Mouse (Mus musculus) telencephalon, adult 2 months (tissue): Measurements from ENCODE around the gene Mmel1.
A peak's percentile ranks its signal among the peaks of the same experiment; 100 is the strongest.

Source experiments
- DNase-seq: peaks from one replicate; pipeline ENCODE4 v3.0.0-alpha.2; 2011; ENCODE audit warnings: low read depth, low spot score

Mmel1 gene

DNA sequence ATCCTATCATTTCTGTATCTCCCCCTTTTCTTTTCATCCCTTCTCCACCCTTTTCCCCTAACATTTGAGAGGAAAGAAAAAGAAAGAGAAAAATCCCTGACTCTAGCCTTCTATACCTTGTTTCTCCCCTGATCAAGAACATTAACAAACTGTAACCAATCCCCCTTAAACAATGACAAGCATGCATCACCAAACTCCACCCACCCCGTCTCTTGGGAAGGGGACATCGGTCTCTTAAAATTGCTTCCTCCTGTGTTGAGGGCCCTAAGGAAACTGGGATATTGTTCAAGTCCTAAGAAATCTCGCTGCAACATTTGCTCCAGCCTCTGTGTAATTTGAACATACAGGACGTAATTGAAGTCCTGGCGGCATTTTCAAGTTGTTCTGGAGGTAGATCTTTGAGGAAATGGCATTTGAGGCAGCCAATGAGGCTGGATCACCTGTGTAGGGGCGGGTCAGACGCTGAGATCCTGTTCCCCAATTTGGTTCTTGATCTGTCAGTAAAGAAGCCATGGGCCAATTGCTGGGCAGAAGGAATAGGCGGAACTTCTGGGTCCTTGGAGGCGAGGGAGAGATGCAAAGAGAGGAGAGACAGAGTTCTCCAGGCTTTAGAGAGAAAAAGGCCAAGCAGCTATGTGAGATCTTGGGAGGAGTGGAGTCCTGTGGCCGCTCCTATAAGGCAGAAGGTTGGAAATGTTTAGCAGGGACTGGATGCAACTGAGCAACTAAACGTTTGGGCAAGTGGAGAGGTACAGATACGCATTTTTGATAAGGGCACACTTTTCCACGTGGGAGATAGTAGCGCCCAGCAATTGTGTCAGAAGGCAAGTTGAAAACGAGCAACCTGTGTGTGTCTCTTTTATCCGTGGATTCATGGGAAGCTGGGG, 35.0 kb downstream of the Mmel1 start:
- DNase-seq: peak; percentile 86

DNA sequence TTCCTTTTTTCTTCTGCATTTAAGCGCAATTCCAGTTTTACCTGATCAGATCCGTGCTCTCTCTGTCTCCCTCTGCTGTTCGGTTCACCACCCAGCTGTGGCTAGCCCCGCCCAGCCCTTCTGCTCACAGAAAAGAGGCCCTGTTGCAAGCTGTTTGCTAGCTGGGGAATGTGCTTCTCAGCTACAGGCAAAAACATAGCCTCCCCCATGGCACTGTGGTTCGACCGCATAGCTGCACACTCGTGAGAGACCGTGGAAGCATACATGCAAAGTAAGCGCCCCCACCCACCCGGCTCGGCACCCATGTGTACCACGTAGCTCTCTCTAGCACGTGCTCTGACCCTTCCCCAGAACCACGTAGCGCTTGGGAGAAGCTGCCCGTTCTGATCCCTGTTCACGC, 38.4 kb downstream of the Mmel1 start:
- DNase-seq: peak; percentile 64

DNA sequence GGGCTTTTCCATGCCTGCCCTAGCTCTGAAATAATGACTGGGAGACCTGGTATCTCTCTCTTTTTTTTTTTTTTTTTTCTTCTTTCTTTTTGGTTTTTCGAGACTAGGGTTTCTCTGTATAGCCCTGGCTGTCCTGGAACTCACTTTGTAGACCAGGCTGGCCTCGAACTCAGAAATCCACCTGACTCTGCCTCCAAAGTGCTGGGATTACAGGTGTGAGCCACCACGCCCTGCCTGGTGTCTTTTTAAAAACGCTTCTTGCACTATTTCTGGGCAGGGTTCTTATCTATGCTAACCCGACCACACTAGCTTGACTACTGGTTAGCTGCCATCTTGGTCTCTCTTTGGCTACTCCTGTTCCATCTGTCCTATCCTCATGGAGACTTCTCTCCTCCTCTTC, 39.1 kb downstream of the Mmel1 start:
- DNase-seq: no peak

DNA sequence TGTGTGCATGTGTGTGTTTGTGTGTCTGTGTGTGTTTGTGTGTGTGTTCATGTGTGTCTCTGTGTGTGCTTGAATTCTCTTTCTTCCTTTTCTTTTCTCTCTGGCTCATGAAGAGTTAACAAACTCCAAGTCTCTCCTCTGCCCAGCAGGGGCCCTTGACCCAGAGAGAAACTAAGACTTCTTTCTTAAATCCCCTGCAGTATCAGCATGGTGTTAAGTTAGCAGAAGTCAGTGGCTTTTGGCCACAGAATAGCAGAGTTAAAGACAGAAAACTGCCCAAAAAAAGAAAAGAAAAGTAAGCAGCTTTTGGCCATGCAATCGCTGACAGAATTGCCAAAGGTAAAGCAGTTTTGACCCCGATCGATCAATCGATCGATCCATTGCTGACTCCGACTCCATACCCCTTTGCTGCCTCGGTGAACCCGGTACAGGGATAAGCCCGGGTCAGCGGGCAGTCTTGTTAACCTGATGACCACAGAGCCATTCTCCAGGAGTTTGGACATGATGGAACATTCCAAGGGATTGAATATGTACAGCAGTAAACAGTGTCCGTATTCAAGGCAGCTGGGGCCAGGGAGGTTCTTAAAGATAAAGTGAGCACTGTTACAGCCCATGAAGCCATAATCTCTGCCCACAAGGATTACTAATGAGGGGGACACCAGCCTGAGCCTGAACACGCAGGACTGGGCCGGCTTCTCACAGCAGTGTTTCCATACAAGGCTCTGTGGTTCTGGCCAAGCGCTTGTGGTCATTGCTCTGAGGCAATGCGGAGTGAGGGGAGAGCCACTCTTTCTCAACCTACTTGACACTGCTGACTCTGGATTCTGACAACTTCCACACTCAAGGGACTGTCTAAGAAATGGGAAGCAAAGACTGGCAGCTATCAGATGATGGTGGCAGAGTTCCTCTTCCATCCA, 41.5 kb downstream of the Mmel1 start:
- no peak for DNase-seq

DNA sequence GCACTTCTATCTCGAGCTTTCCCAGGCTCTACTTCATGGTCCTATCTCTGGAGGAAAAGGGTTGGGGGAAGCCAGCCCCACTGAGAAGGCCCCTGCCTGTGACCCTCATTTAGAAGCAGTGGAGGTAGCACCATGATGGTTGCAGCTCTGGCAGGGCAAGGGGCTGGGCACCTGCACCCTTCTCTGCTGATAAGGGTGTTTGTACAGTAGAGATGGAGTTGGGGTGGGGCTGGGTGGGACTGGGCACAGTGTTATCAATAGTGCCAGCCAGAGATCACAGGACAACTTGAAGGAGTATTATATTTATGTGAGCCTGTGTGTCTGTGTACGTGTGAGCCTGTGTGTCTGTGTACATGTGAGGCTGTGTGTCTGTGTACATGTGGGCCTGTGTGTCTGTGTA, 42.3 kb downstream of the Mmel1 start:
- no peak for DNase-seq

DNA sequence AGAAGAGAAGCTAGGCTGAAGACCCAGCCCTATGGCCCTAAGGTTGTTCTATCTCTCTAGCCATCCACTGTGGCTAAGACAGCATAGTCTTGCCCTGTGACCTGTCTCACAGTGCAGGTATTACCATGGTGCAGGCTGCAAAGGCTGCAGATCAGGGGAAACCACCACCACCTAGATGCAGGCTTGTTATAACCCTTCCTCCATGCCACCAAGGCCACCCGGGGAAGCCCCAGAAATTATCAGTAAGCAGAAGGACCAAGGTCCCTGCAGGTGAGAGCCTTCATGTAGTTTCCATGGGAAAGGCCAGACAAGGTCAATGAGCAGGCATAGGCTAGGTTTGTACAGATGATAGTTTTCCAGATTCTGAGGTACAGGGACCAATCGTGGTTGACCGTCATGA, 44.5 kb downstream of the Mmel1 start:
- no peak for DNase-seq

DNA sequence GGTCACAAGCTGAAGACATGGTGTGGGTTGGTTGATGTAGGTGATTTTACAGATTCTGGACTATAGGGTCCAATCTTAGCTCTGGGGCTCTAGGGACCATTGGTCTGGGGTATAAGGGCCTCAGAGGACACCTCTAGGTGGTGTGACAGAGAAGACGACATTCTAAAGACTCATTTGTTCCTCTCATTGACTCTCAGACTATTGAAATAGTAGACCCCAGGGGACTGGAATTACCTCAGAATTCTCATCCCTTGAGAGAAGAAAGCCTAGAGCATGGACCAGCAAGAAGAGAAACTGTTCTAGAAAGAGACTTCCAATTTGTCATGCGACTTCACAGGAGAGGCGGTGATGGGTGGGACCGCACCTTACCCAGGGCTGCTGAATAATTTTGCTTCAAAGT, 44.9 kb downstream of the Mmel1 start:
- DNase-seq: no peak

DNA sequence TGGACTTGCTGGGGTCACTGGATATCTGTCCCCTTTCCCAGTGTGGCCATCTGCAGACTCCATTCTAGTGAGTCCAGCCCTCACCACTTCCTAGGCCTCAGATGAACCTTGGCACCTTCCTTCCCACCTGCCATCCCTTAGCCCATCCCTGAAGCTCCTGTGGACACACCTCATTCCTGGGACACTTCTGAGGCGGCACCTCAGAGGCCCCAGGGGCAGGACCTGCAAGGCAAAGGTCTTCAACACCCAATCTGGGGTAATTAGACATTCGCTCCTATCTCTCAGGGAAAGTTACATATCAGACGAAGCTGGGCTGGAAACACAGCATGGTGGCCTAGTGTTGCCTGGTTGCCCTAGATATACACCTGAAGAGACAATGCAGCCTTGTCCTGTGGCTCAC, 45.3 kb downstream of the Mmel1 start:
- no peak for DNase-seq

DNA sequence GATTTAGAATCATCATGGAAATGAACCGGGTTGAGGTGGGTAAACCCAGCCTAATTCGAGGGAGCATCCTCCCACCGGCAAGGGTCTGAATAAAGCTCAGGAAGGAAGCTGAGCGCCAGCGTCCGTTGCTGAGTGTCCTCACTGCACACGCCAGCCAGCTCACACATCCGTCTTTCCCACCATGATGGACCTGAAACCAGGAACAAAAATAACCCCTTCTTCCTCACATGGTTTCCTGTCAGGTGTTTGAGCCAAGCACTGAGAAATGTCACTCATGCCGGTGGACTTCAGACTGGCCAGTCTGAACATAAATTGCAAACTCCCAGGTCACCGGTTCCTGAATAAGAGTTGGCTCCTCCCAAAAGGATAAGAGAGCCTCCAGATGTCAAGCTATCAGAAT, 45.9 kb downstream of the Mmel1 start:
- no peak for DNase-seq

DNA sequence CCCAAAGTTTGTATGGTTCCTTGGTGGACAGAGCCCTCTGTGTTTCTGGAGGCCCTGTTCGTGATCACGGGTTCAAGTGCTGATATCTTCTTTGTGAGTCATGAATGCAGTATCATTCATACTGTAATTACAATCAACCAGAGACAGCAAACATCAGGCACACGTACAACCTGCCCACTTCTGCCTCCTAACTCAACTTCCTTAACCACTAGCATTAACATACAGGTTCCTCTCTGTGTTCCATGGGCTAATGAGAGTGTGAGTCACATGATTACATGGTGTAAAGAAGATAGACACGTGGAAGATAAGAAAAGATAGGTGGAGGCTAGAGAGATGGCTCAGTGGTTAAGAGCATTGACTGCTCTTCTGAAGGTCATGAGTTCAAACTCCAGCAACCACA, 47.3 kb downstream of the Mmel1 start:
- no peak for DNase-seq

DNA sequence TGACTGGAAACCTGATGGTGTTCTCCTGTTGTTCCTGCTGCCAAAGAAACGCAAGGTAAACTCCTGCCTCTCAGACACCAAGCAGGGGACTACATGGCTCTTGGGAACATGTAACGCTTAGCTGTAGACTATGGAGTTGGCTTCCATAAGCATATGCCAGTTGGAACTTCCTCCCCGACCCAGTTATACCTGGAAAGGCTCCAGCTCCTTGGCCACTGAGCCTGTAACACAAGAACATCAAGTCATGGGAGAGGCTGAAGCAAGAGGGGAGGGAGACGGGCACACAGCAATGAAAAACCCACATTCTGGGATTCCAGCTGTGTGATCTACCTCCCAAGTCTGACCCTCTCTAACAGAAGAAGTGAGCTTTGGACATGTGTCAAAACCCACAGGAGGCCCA, 52.9 kb downstream of the Mmel1 start:
- no peak for DNase-seq

DNA sequence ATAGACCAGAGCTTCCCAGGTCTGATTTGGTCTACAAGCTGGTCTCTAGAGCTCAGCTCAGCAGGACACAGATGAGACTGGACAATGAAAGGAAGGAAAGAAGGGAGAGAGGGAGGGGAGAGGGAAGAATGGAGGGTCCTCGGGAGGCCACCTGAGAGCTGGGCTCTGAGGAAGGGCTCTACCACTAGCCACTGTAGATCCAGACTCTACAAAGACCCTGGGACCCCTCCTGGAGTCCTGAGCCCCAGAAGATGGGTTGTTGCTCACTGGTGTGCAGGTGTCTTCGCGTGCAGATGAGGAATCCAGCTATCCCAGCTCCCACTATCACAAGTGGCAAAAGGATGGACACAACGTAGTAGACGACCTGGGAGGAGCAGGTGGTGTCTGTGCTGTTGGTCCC, 53.5 kb downstream of the Mmel1 start:
- no peak for DNase-seq

DNA sequence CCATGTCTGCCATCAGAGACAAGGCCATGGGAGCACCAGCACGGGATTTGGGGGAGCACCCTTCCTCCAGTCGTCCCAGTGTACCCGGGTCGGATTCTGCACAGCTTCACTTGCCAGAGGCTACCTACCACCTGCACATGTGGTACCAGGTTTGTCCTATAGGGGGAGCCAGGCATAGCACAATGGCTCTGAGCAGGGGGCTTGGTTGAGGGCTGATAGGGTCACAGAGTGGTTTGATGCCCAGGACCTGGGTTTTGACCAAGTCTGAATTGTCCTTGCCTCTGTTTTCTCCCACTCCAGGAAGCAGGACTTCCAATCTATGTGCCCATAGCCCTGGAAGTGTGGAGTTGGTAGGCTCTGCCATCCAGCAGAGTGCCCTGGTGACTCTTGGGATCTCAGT, 56.0 kb downstream of the Mmel1 start:
- DNase-seq: no peak

DNA sequence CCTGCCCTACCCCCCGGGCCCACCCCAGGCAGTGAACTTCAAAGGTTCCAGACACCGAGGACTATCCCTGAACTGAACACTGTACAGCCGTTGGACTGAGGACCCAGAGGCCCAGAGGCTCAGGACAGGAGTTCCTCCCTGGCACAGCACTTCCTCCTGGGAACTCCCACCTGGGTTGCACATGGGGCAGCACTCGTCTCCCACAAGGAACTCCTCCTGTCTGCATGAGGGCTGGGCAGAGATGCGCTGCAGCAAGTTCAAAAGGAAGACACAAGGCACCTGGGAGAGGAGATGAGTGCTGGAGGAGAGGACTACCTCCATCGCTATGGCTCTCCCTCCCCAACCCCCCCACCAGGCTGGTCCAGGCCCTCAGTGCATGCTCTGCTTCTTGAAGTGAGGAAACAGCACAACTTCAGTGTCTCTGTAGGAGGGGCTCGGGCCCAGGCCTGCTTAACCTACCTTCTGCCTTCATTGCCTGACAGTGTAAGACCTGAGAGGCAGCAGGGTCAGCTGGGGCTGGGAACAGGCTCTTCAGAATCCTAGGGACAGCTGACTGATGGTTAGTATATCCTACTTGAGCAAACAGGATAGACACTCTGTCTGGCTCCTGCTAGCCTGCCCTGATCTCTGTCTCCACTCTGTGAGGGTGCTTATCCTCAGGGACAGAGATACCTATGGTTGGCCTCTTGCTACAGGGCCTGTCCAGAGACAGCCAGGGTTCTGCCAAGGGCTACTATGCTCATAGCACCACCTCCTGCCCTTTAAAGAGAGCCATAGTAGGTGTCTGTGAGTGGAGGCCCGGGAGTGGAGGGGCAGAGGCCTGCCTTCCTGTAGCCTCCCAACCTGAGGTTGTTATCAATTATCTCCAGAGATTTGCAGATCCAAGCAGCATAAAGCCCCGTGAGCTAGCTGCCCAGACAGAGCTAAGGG, 57.8 kb downstream of the Mmel1 start:
- DNase-seq: no peak

DNA sequence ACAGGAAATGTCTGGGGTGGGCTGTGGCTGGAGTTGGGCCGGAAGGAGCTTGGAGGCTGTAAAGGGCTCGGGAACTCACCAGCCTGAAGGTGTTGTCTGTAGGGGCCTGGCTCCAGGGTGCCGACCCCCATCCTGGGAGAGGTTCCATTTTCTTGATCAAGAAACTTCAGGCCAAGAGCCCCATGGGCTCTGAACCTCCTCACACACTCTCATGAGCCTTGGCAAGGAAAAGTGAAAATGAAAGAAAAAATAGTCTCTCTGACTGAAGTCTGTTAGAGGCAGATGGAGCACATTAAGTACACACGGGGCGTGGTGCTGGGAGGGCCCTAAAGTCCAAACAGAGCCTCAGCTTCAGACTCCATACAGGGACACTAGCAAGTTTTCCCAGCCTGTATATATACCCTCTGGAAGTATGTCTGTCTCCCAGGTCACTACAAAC, 58.5 kb downstream of the Mmel1 start:
- DNase-seq: no peak

DNA sequence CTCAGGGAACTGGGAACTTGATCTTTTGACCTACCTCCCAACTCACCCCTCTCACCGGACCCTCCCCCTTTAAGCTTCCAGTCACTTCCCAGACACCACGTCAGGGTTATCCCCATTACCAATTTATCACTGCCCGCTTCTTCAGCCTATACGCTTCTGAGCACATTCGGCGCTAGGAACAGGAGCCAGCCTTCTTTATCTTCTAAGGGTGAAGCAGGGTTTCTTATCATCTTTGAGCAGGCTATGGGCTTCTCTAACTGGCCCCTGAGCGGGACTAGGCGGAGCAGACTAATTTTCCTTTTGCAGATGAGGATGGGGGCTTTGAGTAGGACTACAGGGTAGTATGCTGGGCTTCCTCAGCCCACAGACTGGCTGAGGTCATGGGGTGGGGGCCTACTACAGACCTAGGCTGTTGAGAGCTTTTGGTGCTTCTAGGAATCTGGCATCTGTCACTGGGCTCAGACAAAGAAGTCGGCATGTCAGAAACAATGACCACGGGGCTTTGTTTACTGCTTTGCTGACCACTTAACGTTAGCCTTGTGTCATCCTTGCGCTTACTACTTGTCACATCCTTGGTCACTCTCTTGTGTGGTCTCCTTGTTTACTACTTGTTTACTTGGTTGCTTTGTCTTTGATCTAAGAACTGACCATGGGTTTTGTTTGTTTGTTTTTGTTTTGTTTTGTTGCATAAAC, 59.2 kb downstream of the Mmel1 start, which contains the start of gene Tnfrsf14:
TSS of gene Tnfrsf14 (minus strand) at position 169 of the 693 bp plus-strand sequence.
- no peak for DNase-seq

DNA sequence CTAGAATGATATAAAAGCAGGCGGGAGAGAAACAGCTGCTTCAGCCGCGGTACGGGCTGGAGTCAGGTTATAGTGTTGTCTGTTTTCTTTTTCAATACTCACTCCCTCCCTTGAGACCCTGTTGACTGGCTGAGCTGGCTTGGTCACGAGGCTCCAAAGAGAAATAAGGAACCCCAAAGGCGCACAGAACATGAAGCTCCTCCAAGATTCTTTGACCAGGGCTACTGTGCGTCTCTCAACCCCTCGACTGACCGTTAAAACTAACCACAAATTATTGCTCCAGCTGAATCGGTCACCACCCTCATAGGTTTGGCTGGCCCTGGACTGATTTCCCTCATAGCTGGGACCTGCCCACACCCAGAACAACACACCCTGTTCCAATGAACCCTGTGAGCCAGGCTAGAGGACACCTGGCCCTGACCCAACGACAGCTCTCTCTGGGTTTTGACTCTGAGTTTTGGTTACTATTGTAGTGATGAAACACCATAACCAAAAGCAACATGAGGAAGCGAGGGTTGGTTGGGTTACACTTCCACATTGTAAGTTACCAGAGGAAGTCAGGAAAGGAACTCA, 59.8 kb downstream of the Mmel1 start:
- no peak for DNase-seq

DNA sequence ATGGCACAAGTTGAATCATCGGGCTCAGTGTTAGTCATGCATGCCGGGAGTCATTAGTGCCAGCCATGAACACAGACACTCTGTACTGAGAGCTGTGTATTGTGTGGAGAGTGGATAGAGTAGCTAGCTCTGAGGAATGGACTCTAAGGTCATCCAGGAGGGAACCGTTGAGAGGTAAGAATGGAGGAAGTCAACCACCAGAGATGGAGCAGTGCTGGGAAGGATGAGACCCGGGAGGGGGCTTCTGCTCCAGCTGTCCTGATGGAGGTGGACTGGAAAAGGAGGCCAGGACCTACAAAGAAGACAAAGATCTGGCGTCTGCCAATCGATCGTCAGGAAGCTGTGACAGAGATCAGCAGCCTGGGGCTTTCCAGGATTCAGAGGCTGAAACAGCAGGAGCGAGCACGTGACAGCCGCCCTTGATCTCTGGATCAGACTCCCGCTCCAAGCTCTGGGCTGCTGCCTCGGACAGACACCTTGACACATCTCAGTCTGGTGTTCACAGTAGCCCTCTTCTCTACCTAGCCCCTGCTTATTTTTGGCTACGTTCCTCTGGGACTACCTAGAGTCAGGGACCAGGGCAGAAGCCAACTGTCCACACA, 64.0 kb downstream of the Mmel1 start:
- DNase-seq: no peak

DNA sequence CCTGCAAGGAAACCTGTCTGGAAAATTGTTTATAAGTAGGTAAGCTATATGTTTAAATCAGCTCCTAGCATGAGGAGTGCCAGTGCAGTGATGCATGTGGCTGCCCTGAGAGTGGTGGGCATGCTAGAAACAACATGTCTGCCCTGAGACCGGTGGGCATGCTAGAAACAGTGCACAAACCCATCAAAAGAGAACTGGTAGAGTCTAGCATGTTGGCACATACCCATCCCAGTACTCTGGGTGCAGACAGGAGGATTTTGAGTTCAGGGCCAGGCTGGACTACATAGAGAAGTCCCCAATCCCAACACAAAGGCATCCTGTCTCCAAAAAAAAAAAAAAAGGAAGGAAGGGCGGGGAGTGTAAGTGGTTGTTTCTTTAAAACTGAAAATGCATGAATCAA, 65.4 kb downstream of the Mmel1 start:
- no peak for DNase-seq

DNA sequence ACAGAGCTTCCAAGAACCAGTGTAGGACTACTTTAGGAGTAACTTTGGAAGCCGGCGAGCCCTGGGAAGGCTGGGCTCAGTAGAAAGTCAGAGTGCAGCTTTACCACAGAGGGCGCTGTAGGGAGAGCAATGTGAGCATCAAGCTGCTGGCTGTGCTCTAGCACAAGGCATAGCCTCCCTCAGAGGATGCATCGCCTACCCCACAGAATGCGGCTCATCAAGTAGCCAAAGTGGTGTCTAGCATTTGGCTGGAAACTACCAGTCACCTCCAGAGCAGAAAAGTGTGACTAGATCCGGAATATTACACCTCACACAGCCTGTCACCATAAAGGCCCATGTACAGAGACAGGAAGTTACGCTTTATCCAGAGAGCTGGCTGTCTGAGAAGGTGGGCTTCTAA, 66.4 kb downstream of the Mmel1 start:
- DNase-seq: no peak
